Mouse (Mus musculus) hindbrain, embryonic 13.5 days (tissue): ENCODE data around the gene Fkbp15. TPM values are rescaled to one million over a fixed set of nuclear protein-coding genes. Genes with fewer than 3 reads are reported as not detected.
A peak's percentile ranks its signal among the peaks of the same experiment; 100 is the strongest.

Experiments used
- ATAC-seq: fragments of 200-750 bp; cut with Nextera tagmentation; 2 replicates; pipeline ENCODE4 v1.8.0; 2017; ENCODE audit warnings: moderate TSS enrichment; ENCODE audit not compliant: low FRiP score
- H3K27ac ChIP-seq: fragments of 300-500 bp; sonication (generic); 2 replicates; pipeline ENCODE4 v1.5.1; 2015; ENCODE audit warnings: inconsistent platforms, mild to moderate bottlenecking, moderate library complexity
- H3K27me3 ChIP-seq: fragments of 300-500 bp; sonication (generic); 2 replicates; pipeline ENCODE4 v1.6.1; 2015; ENCODE audit warnings: mild to moderate bottlenecking, inconsistent platforms
- H3K36me3 ChIP-seq: fragments of 300-500 bp; sonication (generic); 2 replicates; pipeline ENCODE4 v1.6.1; 2015; ENCODE audit warnings: mild to moderate bottlenecking, inconsistent platforms
- H3K4me1 ChIP-seq: fragments of 300-500 bp; sonication (generic); replicated peaks from 2 replicates; pipeline ENCODE4 v1.6.1; 2015; ENCODE audit warnings: inconsistent platforms
- H3K4me2 ChIP-seq: fragments of 300-500 bp; sonication (generic); 2 replicates; pipeline ENCODE4 v1.6.1; 2015; ENCODE audit warnings: inconsistent platforms, mild to moderate bottlenecking, moderate library complexity
- H3K4me3 ChIP-seq: fragments of 300-500 bp; sonication (generic); 2 replicates; pipeline ENCODE4 v1.5.1; 2015; ENCODE audit warnings: mild to moderate bottlenecking, inconsistent platforms
- H3K9ac ChIP-seq: fragments of 300-500 bp; sonication (generic); 2 replicates; pipeline ENCODE4 v1.6.1; 2015; ENCODE audit warnings: mild to moderate bottlenecking, inconsistent platforms
- H3K9me3 ChIP-seq: fragments of 300-500 bp; sonication (generic); 2 replicates; pipeline ENCODE4 v1.6.1; 2016; ENCODE audit warnings: inconsistent platforms
- WGBS: fragments of 180-500 bp; shearing (Covaris S2); methylation state at CpG from one replicate; pipeline ENCODE4 v1.1.7; 2015; 5-methylcytosine and 5-hydroxymethylcytosine counted together
- polyA plus RNA-seq: library from polyadenylated mRNA; unstranded; fragments of >200 nt; fragmentation: Nextera tagmentation; extraction: Ambion mirVana; gene quantifications from 2 replicates; pipeline ENCODE4 v1.2.1, GENCODE M21; 2015

Fkbp15 gene
- polyA plus RNA-seq, 1 experiment from 2014 or later: 22.9 TPM

- Histone ChIP-seq H3K27me3 (no peaks in the 10 kb centered on the region), H3K4me3 (peak overlapping the region; percentile 63), H3K9me3 (no peaks in the 10 kb centered on the region), H3K9ac (peak overlapping the region; percentile 71), H3K4me2 (peak overlapping the region; percentile 76), H3K27ac (0 out of 2 replicates have a peak overlapping the region, but pooled peaks have one; percentile 69), H3K36me3 (peaks cover 6% of the 10 kb centered on the region; the same call in 1 of the 2 replicates), H3K4me1 (peaks cover 27% of the 10 kb centered on the region)
- WGBS: 14% methylated on average over 12 of the region's 12 CpGs
- peak; percentile 2; the same call in 1 of the 2 replicates for ATAC-seq
These were observed 73.1 kb downstream of the Fkbp15 start for GRCm38 (mm10) chr4:62286992-62287900.

GRCm38 (mm10) chr4:62286257-62286991 lies 73.9 kb downstream of the Fkbp15 start:
- peak overlapping the region; percentile 69 for H3K27ac ChIP-seq
- WGBS: under 1% methylated on average over 54 of the region's 55 CpGs
- peaks cover 6% of the 10 kb centered on the region; the same call in 1 of the 2 replicates for H3K36me3 ChIP-seq
- H3K4me2 ChIP-seq: peak overlapping the region; percentile 76
- peak; percentile 94 for ATAC-seq
- H3K4me3 ChIP-seq: peak overlapping the region; percentile 63
- H3K27me3 ChIP-seq: no peaks in the 10 kb centered on the region
- peaks cover 24% of the 10 kb centered on the region for H3K4me1 ChIP-seq
- H3K9me3 ChIP-seq: no peaks in the 10 kb centered on the region
- peak overlapping the region; percentile 71 for H3K9ac ChIP-seq

- ATAC-seq: no peak
- no peaks in the 10 kb centered on the region for H3K9me3 ChIP-seq
- no peak overlapping the region for H3K4me2 ChIP-seq
- peaks cover 24% of the 10 kb centered on the region for H3K4me1 ChIP-seq
- H3K27ac ChIP-seq: no peak overlapping the region
- H3K36me3 ChIP-seq: peaks cover 6% of the 10 kb centered on the region; the same call in 1 of the 2 replicates
- WGBS: 78% methylated on average over 8 of the region's 8 CpGs
- peak overlapping the region; percentile 63; the same call in 1 of the 2 replicates for H3K4me3 ChIP-seq
- H3K9ac ChIP-seq: no peak overlapping the region
- no peaks in the 10 kb centered on the region for H3K27me3 ChIP-seq
These were observed 74.8 kb downstream of the Fkbp15 start for GRCm38 (mm10) chr4:62285576-62285975.

- H3K4me2 ChIP-seq: no peak overlapping the region
- H3K27me3 ChIP-seq: no peaks in the 10 kb centered on the region
- H3K36me3 ChIP-seq: no peaks in the 10 kb centered on the region
- H3K4me1 ChIP-seq: peaks cover 11% of the 10 kb centered on the region
- H3K4me3 ChIP-seq: no peak overlapping the region
- 92% methylated on average over 7 of the region's 7 CpGs for WGBS
- no peak overlapping the region for H3K9ac ChIP-seq
- H3K27ac ChIP-seq: no peak overlapping the region
- no peak for ATAC-seq
- H3K9me3 ChIP-seq: no peaks in the 10 kb centered on the region
These were observed 77.4 kb downstream of the Fkbp15 start for GRCm38 (mm10) chr4:62282969-62283368.

GRCm38 (mm10) chr4:62281319-62281718 lies 79.0 kb downstream of the Fkbp15 start:
- no peaks in the 10 kb centered on the region for H3K36me3 ChIP-seq
- no peaks in the 10 kb centered on the region; the same call in 1 of the 2 replicates for H3K4me1 ChIP-seq
- H3K27ac ChIP-seq: no peak overlapping the region
- no peak overlapping the region for H3K9ac ChIP-seq
- H3K4me2 ChIP-seq: no peak overlapping the region
- no peak overlapping the region for H3K4me3 ChIP-seq
- no peaks in the 10 kb centered on the region for H3K9me3 ChIP-seq
- WGBS: 68% methylated on average over 5 of the region's 5 CpGs
- ATAC-seq: no peak
- H3K27me3 ChIP-seq: no peaks in the 10 kb centered on the region

- no peak overlapping the region for H3K4me2 ChIP-seq
- WGBS: 48% methylated on average over 4 of the region's 4 CpGs
- no peak for ATAC-seq
- no peak overlapping the region for H3K4me3 ChIP-seq
- peaks cover 11% of the 10 kb centered on the region for H3K4me1 ChIP-seq
- H3K27ac ChIP-seq: no peak overlapping the region
- no peaks in the 10 kb centered on the region for H3K27me3 ChIP-seq
- no peak overlapping the region for H3K9ac ChIP-seq
- no peaks in the 10 kb centered on the region for H3K36me3 ChIP-seq
- H3K9me3 ChIP-seq: no peaks in the 10 kb centered on the region
These were observed 82.3 kb downstream of the Fkbp15 start for GRCm38 (mm10) chr4:62278081-62278480.

GRCm38 (mm10) chr4:62277222-62277621 lies 83.1 kb downstream of the Fkbp15 start:
- Histone ChIP-seq H3K4me3 (no peak overlapping the region), H3K9me3 (no peaks in the 10 kb centered on the region), H3K36me3 (no peaks in the 10 kb centered on the region), H3K27ac (no peak overlapping the region), H3K27me3 (no peaks in the 10 kb centered on the region), H3K9ac (no peak overlapping the region), H3K4me2 (no peak overlapping the region), H3K4me1 (peaks cover 11% of the 10 kb centered on the region)
- WGBS: 71% methylated on average over 3 of the region's 3 CpGs
- no peak for ATAC-seq

GRCm38 (mm10) chr4:62276642-62277041 lies 83.7 kb downstream of the Fkbp15 start:
- no peak overlapping the region for H3K4me2 ChIP-seq
- H3K9ac ChIP-seq: no peak overlapping the region
- H3K27me3 ChIP-seq: no peaks in the 10 kb centered on the region
- no peaks in the 10 kb centered on the region for H3K9me3 ChIP-seq
- peaks cover 11% of the 10 kb centered on the region for H3K4me1 ChIP-seq
- no peak overlapping the region for H3K4me3 ChIP-seq
- ATAC-seq: no peak
- WGBS: 86% methylated on average over 10 of the region's 10 CpGs
- no peaks in the 10 kb centered on the region for H3K36me3 ChIP-seq
- H3K27ac ChIP-seq: no peak overlapping the region

- peak; percentile 85 for ATAC-seq
- peaks cover 11% of the 10 kb centered on the region for H3K4me1 ChIP-seq
- no peak overlapping the region for H3K4me3 ChIP-seq
- H3K9ac ChIP-seq: no peak overlapping the region
- H3K27ac ChIP-seq: peak overlapping the region; percentile 25; the same call in 1 of the 2 replicates
- 8% methylated on average over 12 of the region's 12 CpGs for WGBS
- H3K27me3 ChIP-seq: no peaks in the 10 kb centered on the region
- H3K4me2 ChIP-seq: 0 out of 2 replicates have a peak overlapping the region, but pooled peaks have one; percentile 9
- H3K9me3 ChIP-seq: no peaks in the 10 kb centered on the region
- H3K36me3 ChIP-seq: no peaks in the 10 kb centered on the region
These were observed 85.4 kb downstream of the Fkbp15 start for GRCm38 (mm10) chr4:62274841-62275536.

GRCm38 (mm10) chr4:62273916-62274315 lies 86.4 kb downstream of the Fkbp15 start:
- H3K9me3 ChIP-seq: no peaks in the 10 kb centered on the region
- H3K27me3 ChIP-seq: no peaks in the 10 kb centered on the region
- no peak overlapping the region for H3K4me2 ChIP-seq
- H3K27ac ChIP-seq: no peak overlapping the region
- no peaks in the 10 kb centered on the region for H3K36me3 ChIP-seq
- 88% methylated on average over 10 of the region's 10 CpGs for WGBS
- ATAC-seq: no peak
- H3K4me3 ChIP-seq: no peak overlapping the region
- no peak overlapping the region for H3K9ac ChIP-seq
- H3K4me1 ChIP-seq: peaks cover 11% of the 10 kb centered on the region

GRCm38 (mm10) chr4:62272696-62273095 lies 87.7 kb downstream of the Fkbp15 start:
- no peak overlapping the region for H3K27ac ChIP-seq
- no peak for ATAC-seq
- no peaks in the 10 kb centered on the region for H3K9me3 ChIP-seq
- H3K4me3 ChIP-seq: no peak overlapping the region
- no peaks in the 10 kb centered on the region for H3K27me3 ChIP-seq
- no peaks in the 10 kb centered on the region for H3K36me3 ChIP-seq
- peaks cover 11% of the 10 kb centered on the region for H3K4me1 ChIP-seq
- WGBS: 94% methylated on average over 10 of the region's 10 CpGs
- no peak overlapping the region for H3K9ac ChIP-seq
- no peak overlapping the region for H3K4me2 ChIP-seq

- Histone ChIP-seq H3K4me2 (no peak overlapping the region), H3K4me1 (no peaks in the 10 kb centered on the region), H3K27ac (no peak overlapping the region), H3K36me3 (no peaks in the 10 kb centered on the region), H3K4me3 (no peak overlapping the region), H3K27me3 (no peaks in the 10 kb centered on the region), H3K9me3 (no peaks in the 10 kb centered on the region), H3K9ac (no peak overlapping the region)
- ATAC-seq: no peak
- 80% methylated on average over 10 of the region's 10 CpGs for WGBS
These were observed 93.2 kb downstream of the Fkbp15 start for GRCm38 (mm10) chr4:62267101-62267500.
